Mouse (Mus musculus) heart, postnatal 25 days (tissue): Measurements from ENCODE around the gene Atraid. TPM values are rescaled to one million over a fixed set of nuclear protein-coding genes. Genes with fewer than 3 reads are reported as not detected.

Source experiments
- DNase-seq: peaks from one replicate; pipeline ENCODE4 v3.0.0; 2022; ENCODE audit warnings: low spot score
- intact Hi-C: fragments of 180-260 bp; cut with DNase I; formaldehyde crosslinking; loops from one replicate; pipeline ENCODE4 v1.15.1; 2025
- total RNA-seq, 2 experiments: library from RNA; stranded (reverse); gene quantifications; 2 replicates each; pipeline ENCODE4 v1.2.3; 2021

Gene Atraid
- total RNA-seq, 2 experiments from 2014 or later = 44.1 to 47.0 TPM

GRCm38 (mm10) chr5:31092231-31092975 is 44.3 kb downstream of the Atraid start:
- intact Hi-C loops = no loop called here
- no peak for DNase-seq

- intact Hi-C loops = no loop called here
- no peak for DNase-seq
These were observed 45.3 kb downstream of the Atraid start for GRCm38 (mm10) chr5:31093151-31094041.

GRCm38 (mm10) chr5:31094100-31094798 is 46.1 kb downstream of the Atraid start:
- intact Hi-C loops = no loop called here
- DNase-seq = no peak

GRCm38 (mm10) chr5:31094799-31095691 is 46.9 kb downstream of the Atraid start:
- intact Hi-C loops = no loop called here
- peak; percentile 49 for DNase-seq

GRCm38 (mm10) chr5:31095711-31096480 is 47.8 kb downstream of the Atraid start:
- intact Hi-C loops = no loop called here
- no peak for DNase-seq

Other genes starting within 250 kb of the Atraid start
- gene Mapre3, start 233.7 kb upstream of the Atraid start, total RNA-seq = 10 to 100 TPM; 31.1 to 32.4 TPM
- 10 to 100 TPM; 36.5 to 39.1 TPM for gene Tmem214, start 180.3 kb upstream of the Atraid start, total RNA-seq
- 1 to 10 TPM; 5.9 to 6.8 TPM for gene Agbl5, start 159.6 kb upstream of the Atraid start, total RNA-seq
- 100 to 1,000 TPM; 142 to 150 TPM for gene Ost4, start 140.5 kb upstream of the Atraid start, total RNA-seq
- 10 to 100 TPM; 27.6 to 29.7 TPM for gene Emilin1, start 134.9 kb upstream of the Atraid start, total RNA-seq
- 10 to 100 TPM; 21.1 to 22.6 TPM for gene Khk, start 126.9 kb upstream of the Atraid start, total RNA-seq
- gene Cgref1, start 102.7 kb upstream of the Atraid start, total RNA-seq = under 1 TPM; 0.39 to 0.53 TPM
- 10 to 100 TPM; 79.3 to 82.9 TPM for gene Preb, start 88.0 kb upstream of the Atraid start, total RNA-seq
- gene Tcf23, start 79.7 kb upstream of the Atraid start, total RNA-seq = under 1 TPM; 0.45 to 0.75 TPM
- gene Slc5a6, start 612 bp downstream of the Atraid start, total RNA-seq = 10 to 100 TPM in 1 of 2 experiments, 1 to 10 TPM in 1; 9.9 to 10.5 TPM
- gene Cad, start 6.5 kb downstream of the Atraid start, total RNA-seq = 10 to 100 TPM; 14.4 to 15.5 TPM
- gene Dnajc5g, start 58.0 kb downstream of the Atraid start, total RNA-seq = not detected
- not detected for gene Slc30a3, start 59.9 kb downstream of the Atraid start, total RNA-seq
- 100 to 1,000 TPM; 183 to 212 TPM for gene Trim54, start 68.4 kb downstream of the Atraid start, total RNA-seq
- not detected for gene Ucn, start 90.5 kb downstream of the Atraid start, total RNA-seq
- 10 to 100 TPM; 55.1 to 55.5 TPM for gene Mpv17, start 105.9 kb downstream of the Atraid start, total RNA-seq
- under 1 TPM; 0.23 to 0.28 TPM for gene Gm29609, start 131.6 kb downstream of the Atraid start, total RNA-seq
- 10 to 100 TPM; 32.0 to 35.8 TPM for gene Gtf3c2, start 131.8 kb downstream of the Atraid start, total RNA-seq
- gene Snx17, start 144.9 kb downstream of the Atraid start, total RNA-seq = 10 to 100 TPM; 61.3 to 62.5 TPM
- gene Eif2b4, start 145.1 kb downstream of the Atraid start, total RNA-seq = 10 to 100 TPM; 51.6 to 55.5 TPM
- gene Zfp513, start 154.0 kb downstream of the Atraid start, total RNA-seq = 1 to 10 TPM; 7.3 to 8.1 TPM
- gene Ppm1g, start 172.4 kb downstream of the Atraid start, total RNA-seq = 10 to 100 TPM; 58.5 to 61.7 TPM
- 10 to 100 TPM; 74.3 to 80.5 TPM for gene Nrbp1, start 192.6 kb downstream of the Atraid start, total RNA-seq
- gene Gm9970, start 192.9 kb downstream of the Atraid start, total RNA-seq = not detected
- gene Krtcap3, start 203.4 kb downstream of the Atraid start, total RNA-seq = 1 to 10 TPM; 1.3 to 1.7 TPM
- 10 to 100 TPM; 39.7 to 41.8 TPM for gene Ift172, start 242.8 kb downstream of the Atraid start, total RNA-seq
- gene Fndc4, start 247.8 kb downstream of the Atraid start, total RNA-seq = 1 to 10 TPM; 3.6 to 4.1 TPM
- gene Gckr, start 249.1 kb downstream of the Atraid start, total RNA-seq = not detected